Mouse (Mus musculus) brown adipose tissue, adult 24 weeks (tissue): ENCODE data around the gene Glb1. TPM values are rescaled to one million over a fixed set of nuclear protein-coding genes. Genes with fewer than 3 reads are reported as not detected.

Source experiments
- H3K27ac ChIP-seq: fragments of 200-500 bp; replicated peaks from 2 replicates; pipeline ENCODE4 v1.5.1; 2012; ENCODE audit warnings: low read depth, mild to moderate bottlenecking, low read length
- H3K4me1 ChIP-seq: fragments of 200-500 bp; 2 replicates; pipeline ENCODE4 v1.6.1; 2012; ENCODE audit warnings: low read length, mixed read lengths; ENCODE audit not compliant: control insufficient read depth, insufficient read depth, insufficient read length
- H3K4me3 ChIP-seq: fragments of 200-500 bp; 2 replicates; pipeline ENCODE4 v1.5.1; 2012; ENCODE audit warnings: low read depth, mild to moderate bottlenecking, low read length, moderate library complexity; ENCODE audit not compliant: insufficient read depth
- polyA plus RNA-seq: library from polyadenylated mRNA; stranded (reverse); fragments of >200 nt; gene quantifications from 2 replicates; pipeline ENCODE4 v1.2.4, GENCODE M21; 2012; ENCODE audit not compliant: missing spikeins, insufficient read depth, insufficient read length

The Glb1 gene
- polyA plus RNA-seq, 1 experiment: 10.5 TPM

GRCm38 (mm10) chr9:114446887-114447286 lies 46.0 kb downstream of the Glb1 start:
- Histone ChIP-seq H3K4me1 (no peaks in the 10 kb centered on the region), H3K27ac (no peak overlapping the region), H3K4me3 (no peak overlapping the region)

GRCm38 (mm10) chr9:114448700-114449099 lies 47.8 kb downstream of the Glb1 start:
- Histone ChIP-seq H3K27ac (no peak overlapping the region), H3K4me3 (no peak overlapping the region), H3K4me1 (no peaks in the 10 kb centered on the region)

- Histone ChIP-seq H3K27ac (no peak overlapping the region), H3K4me3 (no peak overlapping the region), H3K4me1 (no peaks in the 10 kb centered on the region)
Measured at GRCm38 (mm10) chr9:114449120-114449754, 48.4 kb downstream of the Glb1 start.

GRCm38 (mm10) chr9:114451615-114452014 lies 50.7 kb downstream of the Glb1 start:
- Histone ChIP-seq H3K4me3 (no peak overlapping the region), H3K27ac (no peak overlapping the region), H3K4me1 (no peaks in the 10 kb centered on the region)

GRCm38 (mm10) chr9:114452418-114452817 lies 51.5 kb downstream of the Glb1 start:
- Histone ChIP-seq H3K27ac (no peak overlapping the region), H3K4me1 (no peaks in the 10 kb centered on the region), H3K4me3 (no peak overlapping the region)

GRCm38 (mm10) chr9:114455420-114455819 lies 54.5 kb downstream of the Glb1 start:
- Histone ChIP-seq H3K4me3 (no peak overlapping the region), H3K4me1 (no peaks in the 10 kb centered on the region), H3K27ac (no peak overlapping the region)

- Histone ChIP-seq H3K4me1 (no peaks in the 10 kb centered on the region), H3K4me3 (no peak overlapping the region), H3K27ac (no peak overlapping the region)
Measured at GRCm38 (mm10) chr9:114458436-114458835, 57.6 kb downstream of the Glb1 start.

GRCm38 (mm10) chr9:114462569-114462968 lies 61.7 kb downstream of the Glb1 start:
- Histone ChIP-seq H3K27ac (no peak overlapping the region), H3K4me1 (no peaks in the 10 kb centered on the region), H3K4me3 (no peak overlapping the region)

GRCm38 (mm10) chr9:114465442-114465841 lies 64.6 kb downstream of the Glb1 start:
- no peak overlapping the region for H3K27ac ChIP-seq
- H3K4me3 ChIP-seq: no peak overlapping the region
- no peaks in the 10 kb centered on the region for H3K4me1 ChIP-seq

- Histone ChIP-seq H3K27ac (no peak overlapping the region), H3K4me3 (no peak overlapping the region), H3K4me1 (no peaks in the 10 kb centered on the region)
Measured at GRCm38 (mm10) chr9:114466871-114467270, 66.0 kb downstream of the Glb1 start.

- H3K27ac ChIP-seq: no peak overlapping the region
- no peaks in the 10 kb centered on the region for H3K4me1 ChIP-seq
- no peak overlapping the region for H3K4me3 ChIP-seq
Measured at GRCm38 (mm10) chr9:114468217-114468616, 67.3 kb downstream of the Glb1 start.

- Histone ChIP-seq H3K4me3 (no peak overlapping the region), H3K4me1 (no peaks in the 10 kb centered on the region), H3K27ac (no peak overlapping the region)
Measured at GRCm38 (mm10) chr9:114468701-114469100, 67.8 kb downstream of the Glb1 start.

- H3K27ac ChIP-seq: no peak overlapping the region
- no peaks in the 10 kb centered on the region for H3K4me1 ChIP-seq
- H3K4me3 ChIP-seq: no peak overlapping the region
Measured at GRCm38 (mm10) chr9:114471892-114472291, 71.0 kb downstream of the Glb1 start.

- Histone ChIP-seq H3K4me1 (no peaks in the 10 kb centered on the region), H3K4me3 (no peak overlapping the region), H3K27ac (no peak overlapping the region)
Measured at GRCm38 (mm10) chr9:114477019-114477418, 76.1 kb downstream of the Glb1 start.

- H3K4me1 ChIP-seq: no peaks in the 10 kb centered on the region
- no peak overlapping the region for H3K4me3 ChIP-seq
- H3K27ac ChIP-seq: no peak overlapping the region
Measured at GRCm38 (mm10) chr9:114480940-114481339, 80.1 kb downstream of the Glb1 start.

GRCm38 (mm10) chr9:114484771-114485170 lies 83.9 kb downstream of the Glb1 start:
- no peak overlapping the region for H3K4me3 ChIP-seq
- H3K27ac ChIP-seq: no peak overlapping the region
- H3K4me1 ChIP-seq: no peaks in the 10 kb centered on the region
